Mouse (Mus musculus) layer of hippocampus, adult 11-12 months (tissue): Measurements from ENCODE around the gene Gzma.

Source experiments
- DNase-seq: peaks from one replicate; pipeline ENCODE4 v3.0.0; 2022; ENCODE audit warnings: low spot score

Gene Gzma

DNA sequence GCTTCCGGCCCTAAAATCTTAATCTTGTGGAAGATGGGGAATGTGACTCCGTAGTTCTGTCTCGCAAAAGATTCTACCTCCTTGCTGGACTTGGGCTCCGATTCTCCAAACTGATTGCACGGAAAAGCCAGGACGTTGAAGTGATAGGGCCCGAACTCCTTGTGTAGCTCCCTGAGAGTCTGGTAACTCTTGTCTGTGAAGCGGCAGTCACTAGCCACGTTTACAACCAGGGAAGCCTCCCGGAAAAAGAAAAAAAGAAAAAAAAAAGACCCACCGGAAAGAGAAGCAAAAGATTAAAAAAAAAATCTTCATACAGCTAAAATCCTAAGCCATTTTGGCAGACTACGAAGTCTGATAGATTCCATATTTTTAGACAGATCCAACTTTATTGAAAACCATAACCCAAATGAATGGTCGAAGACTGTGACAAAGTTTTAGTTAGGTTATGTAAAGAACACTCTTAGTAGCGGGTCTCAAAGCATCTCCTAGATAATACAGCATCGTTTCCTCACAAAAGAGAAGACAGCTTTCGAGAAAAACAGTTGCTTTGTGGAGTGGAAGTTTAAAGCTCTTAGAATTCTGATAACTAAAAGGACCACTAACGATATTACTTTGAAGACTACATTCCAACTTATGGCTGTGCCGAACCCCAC lies 55.2 kb downstream of the Gzma start:
- no peak for DNase-seq

DNA sequence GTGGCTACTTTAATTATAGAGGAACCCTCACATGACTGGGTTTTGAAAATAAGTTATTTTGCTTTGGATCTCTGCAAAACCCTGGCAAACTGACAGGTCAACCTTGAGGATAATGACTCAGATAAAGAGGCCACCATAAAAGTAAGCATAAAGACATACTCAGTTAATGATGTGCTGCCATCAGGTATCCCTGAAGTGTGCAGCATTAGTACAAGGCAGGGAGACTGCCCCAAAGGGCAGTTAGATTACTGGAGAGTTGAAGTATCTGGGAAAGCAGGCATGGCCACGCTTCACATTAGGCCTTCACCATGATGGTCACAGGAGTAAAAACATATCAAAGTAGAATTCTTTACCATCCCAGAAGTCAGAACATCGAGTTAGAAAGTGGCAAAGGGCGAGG lies 55.9 kb downstream of the Gzma start:
- DNase-seq: no peak
